Mouse (Mus musculus) lung, embryonic 16.5 days (tissue): ENCODE measurements around the gene Tep1. TPM values are rescaled to one million over a fixed set of nuclear protein-coding genes. Genes with fewer than 3 reads are reported as not detected.
A peak's percentile ranks its signal among the peaks of the same experiment; 100 is the strongest.

Source experiments
- ATAC-seq: fragments of 200-750 bp; cut with Nextera tagmentation; 2 replicates; pipeline ENCODE4 v1.8.0; 2017; ENCODE audit warnings: low read depth, mild to moderate bottlenecking, moderate library complexity
- H3K27ac ChIP-seq: fragments of 300-500 bp; sonication (generic); 2 replicates; pipeline ENCODE4 v1.5.1; 2014; ENCODE audit warnings: mild to moderate bottlenecking, control low read depth, low read length
- H3K27me3 ChIP-seq: fragments of 300-500 bp; sonication (generic); 2 replicates; pipeline ENCODE4 v1.6.1; 2014; ENCODE audit warnings: low read depth, low read length, mixed read lengths; ENCODE audit not compliant: control insufficient read depth, insufficient read depth
- H3K36me3 ChIP-seq: fragments of 300-500 bp; sonication (generic); 2 replicates; pipeline ENCODE4 v1.6.1; 2014; ENCODE audit warnings: low read length; ENCODE audit not compliant: control insufficient read depth, insufficient read depth
- H3K4me1 ChIP-seq: fragments of 300-500 bp; sonication (generic); replicated peaks from 2 replicates; pipeline ENCODE4 v1.6.1; 2014; ENCODE audit warnings: low read length, mixed read lengths; ENCODE audit not compliant: control insufficient read depth, insufficient read depth
- H3K4me2 ChIP-seq: fragments of 300-500 bp; sonication (generic); 2 replicates; pipeline ENCODE4 v1.6.1; 2014; ENCODE audit warnings: low read depth, low read length, control low read depth
- H3K4me3 ChIP-seq: fragments of 300-500 bp; sonication (generic); 2 replicates; pipeline ENCODE4 v1.5.1; 2014; ENCODE audit warnings: mild to moderate bottlenecking, low read length, control low read depth
- H3K9ac ChIP-seq: fragments of 300-500 bp; sonication (generic); 2 replicates; pipeline ENCODE4 v1.6.1; 2014; ENCODE audit warnings: low read length, control low read depth
- H3K9me3 ChIP-seq: fragments of 300-500 bp; sonication (generic); 2 replicates; pipeline ENCODE4 v1.6.1; 2016; ENCODE audit warnings: low read length; ENCODE audit not compliant: control insufficient read depth
- WGBS: fragments of 180-500 bp; shearing (Covaris S2); extraction: QIAGEN DNeasy Blood & Tissue Kit; methylation state at CpG from one replicate; pipeline ENCODE4 v1.1.7; 2014; 5-methylcytosine and 5-hydroxymethylcytosine counted together
- polyA plus RNA-seq: library from polyadenylated mRNA; unstranded; fragments of >200 nt; fragmentation: Nextera tagmentation; extraction: Ambion mirVana; gene quantifications from 2 replicates; pipeline ENCODE4 v1.2.1, GENCODE M21; 2015

The Tep1 gene
- polyA plus RNA-seq, 1 experiment from 2014 or later = 6.2 TPM

GRCm38 (mm10) chr14:50804683-50805082, 65.7 kb downstream of the Tep1 start:
- ATAC-seq = no peak
- H3K4me2 ChIP-seq = no peak overlapping the region
- no peak overlapping the region for H3K4me3 ChIP-seq
- no peaks in the 10 kb centered on the region for H3K36me3 ChIP-seq
- 58% methylated on average over 13 of the region's 13 CpGs for WGBS
- H3K9ac ChIP-seq = no peak overlapping the region
- H3K27me3 ChIP-seq = no peaks in the 10 kb centered on the region
- peaks cover 5% of the 10 kb centered on the region; the same call in 1 of the 2 replicates for H3K4me1 ChIP-seq
- H3K9me3 ChIP-seq = no peaks in the 10 kb centered on the region
- no peak overlapping the region for H3K27ac ChIP-seq

DNA sequence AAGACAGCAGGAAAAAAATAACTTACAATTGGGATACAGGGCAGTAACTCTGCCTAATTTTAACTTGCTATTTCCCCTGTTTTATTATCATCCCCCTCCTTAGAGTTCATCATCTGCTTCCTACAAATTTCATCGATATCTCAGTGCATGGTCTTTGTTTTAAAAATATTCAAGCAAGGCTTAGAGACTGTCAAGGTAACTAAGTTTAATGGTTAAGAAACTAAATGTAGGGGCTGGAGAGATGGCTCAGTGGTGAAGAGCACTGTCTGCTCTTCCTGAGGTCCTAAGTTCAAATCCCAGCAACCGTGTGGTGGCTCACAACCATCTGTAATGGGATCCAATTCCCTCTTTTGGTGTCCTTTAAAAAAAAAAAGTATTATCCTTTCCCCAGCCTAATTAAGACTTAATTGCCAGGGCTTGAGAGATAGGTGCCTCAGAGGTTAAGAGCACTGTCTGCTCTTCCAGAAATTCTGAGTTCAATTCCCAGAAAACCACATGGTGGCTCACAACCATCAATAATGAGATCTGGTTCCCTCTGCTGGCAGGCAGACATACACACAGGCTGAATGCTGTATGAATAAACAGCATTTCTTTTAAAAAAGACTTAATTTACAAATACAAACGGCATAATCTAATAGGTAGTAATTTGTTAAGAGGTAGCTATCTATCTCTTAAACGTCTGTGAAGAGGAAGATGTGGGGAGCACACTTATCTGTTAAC, 67.4 kb downstream of the Tep1 start:
- 53% methylated on average over 4 of the region's 4 CpGs for WGBS
- Histone ChIP-seq H3K4me2 (no peak overlapping the region), H3K27me3 (no peaks in the 10 kb centered on the region), H3K36me3 (no peaks in the 10 kb centered on the region), H3K4me3 (no peak overlapping the region), H3K9ac (no peak overlapping the region), H3K4me1 (0 out of 2 replicates have a peak, but pooled peaks cover 2% of the 10 kb centered on the region), H3K27ac (no peak overlapping the region), H3K9me3 (no peaks in the 10 kb centered on the region)
- no peak for ATAC-seq

- H3K27ac ChIP-seq = no peak overlapping the region
- H3K9ac ChIP-seq = no peak overlapping the region
- no peak overlapping the region for H3K4me2 ChIP-seq
- H3K27me3 ChIP-seq = no peaks in the 10 kb centered on the region
- no peak for ATAC-seq
- no peaks in the 10 kb centered on the region for H3K9me3 ChIP-seq
- H3K36me3 ChIP-seq = no peaks in the 10 kb centered on the region
- 0 out of 2 replicates have a peak, but pooled peaks cover 2% of the 10 kb centered on the region for H3K4me1 ChIP-seq
- 84% methylated on average over 6 of the region's 6 CpGs for WGBS
- no peak overlapping the region for H3K4me3 ChIP-seq
These were observed 67.9 kb downstream of the Tep1 start for GRCm38 (mm10) chr14:50802441-50802840.

DNA sequence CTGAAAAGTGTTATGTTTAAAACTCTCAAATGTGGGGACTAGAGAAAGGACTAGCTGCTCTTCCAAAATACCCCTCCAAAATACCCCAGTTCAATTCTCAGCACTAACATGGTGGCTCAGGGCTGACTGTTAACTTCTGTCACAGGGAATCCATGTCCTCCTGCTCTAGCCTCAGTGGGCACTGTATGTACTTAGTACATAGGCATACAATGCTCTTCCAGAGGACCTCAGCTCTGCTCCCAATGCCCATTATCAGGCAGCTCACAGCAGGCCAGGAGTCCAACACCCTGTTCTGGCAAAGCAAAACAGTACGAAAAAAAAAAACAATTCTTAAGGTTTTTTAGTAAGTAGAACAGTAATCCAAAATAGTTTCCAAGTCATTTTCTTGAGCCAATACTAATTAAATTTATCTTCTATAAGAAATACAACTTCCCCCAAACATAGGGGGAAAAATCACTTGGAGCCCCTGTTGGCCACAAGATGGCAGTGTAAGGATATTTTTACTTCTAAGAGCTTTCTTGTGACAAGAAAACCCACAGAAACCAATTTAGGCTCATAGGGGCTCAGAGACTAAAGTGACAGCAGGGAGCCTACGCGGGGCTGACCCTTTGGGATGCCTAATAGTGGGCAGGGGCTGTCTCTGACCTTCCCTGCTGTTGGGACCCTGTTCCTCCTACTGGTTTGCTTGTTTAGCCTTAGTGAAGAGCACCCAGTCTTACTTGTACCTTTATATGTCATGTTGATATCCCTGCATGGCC, 70.7 kb downstream of the Tep1 start:
- H3K4me1 ChIP-seq = no peaks in the 10 kb centered on the region
- peak overlapping the region; percentile 14; the same call in 1 of the 2 replicates for H3K4me2 ChIP-seq
- H3K27me3 ChIP-seq = no peaks in the 10 kb centered on the region
- H3K27ac ChIP-seq = no peak overlapping the region
- ATAC-seq = peak; percentile 36; the same call in 1 of the 2 replicates
- no peaks in the 10 kb centered on the region for H3K36me3 ChIP-seq
- H3K9ac ChIP-seq = no peak overlapping the region
- no peak overlapping the region for H3K4me3 ChIP-seq
- WGBS = 4% methylated on average over 3 of the region's 3 CpGs
- no peaks in the 10 kb centered on the region for H3K9me3 ChIP-seq

DNA sequence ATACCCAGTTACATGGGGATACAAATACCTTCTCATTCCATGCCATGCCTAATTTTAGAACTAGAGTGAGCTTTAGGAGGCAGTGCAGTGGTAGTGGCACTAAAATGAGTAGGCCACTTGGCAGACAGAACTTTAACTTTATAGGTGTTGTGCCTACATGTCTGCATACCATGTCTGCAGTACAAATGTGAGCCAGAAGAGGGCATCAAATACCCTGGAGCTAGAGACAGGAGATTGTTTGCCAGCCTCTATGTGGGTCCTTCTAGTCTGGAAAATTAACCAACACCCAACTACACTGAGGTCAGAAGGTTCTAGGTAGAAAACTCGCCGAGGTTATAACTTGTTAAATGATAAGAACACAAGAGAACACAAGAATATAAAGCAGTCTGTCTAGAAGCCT, 71.8 kb downstream of the Tep1 start:
- Histone ChIP-seq H3K36me3 (no peaks in the 10 kb centered on the region), H3K4me3 (no peak overlapping the region), H3K27me3 (no peaks in the 10 kb centered on the region), H3K4me1 (no peaks in the 10 kb centered on the region), H3K27ac (no peak overlapping the region), H3K4me2 (no peak overlapping the region), H3K9me3 (no peaks in the 10 kb centered on the region), H3K9ac (no peak overlapping the region)
- no peak for ATAC-seq
- 58% methylated on average over 2 of the region's 2 CpGs for WGBS

DNA sequence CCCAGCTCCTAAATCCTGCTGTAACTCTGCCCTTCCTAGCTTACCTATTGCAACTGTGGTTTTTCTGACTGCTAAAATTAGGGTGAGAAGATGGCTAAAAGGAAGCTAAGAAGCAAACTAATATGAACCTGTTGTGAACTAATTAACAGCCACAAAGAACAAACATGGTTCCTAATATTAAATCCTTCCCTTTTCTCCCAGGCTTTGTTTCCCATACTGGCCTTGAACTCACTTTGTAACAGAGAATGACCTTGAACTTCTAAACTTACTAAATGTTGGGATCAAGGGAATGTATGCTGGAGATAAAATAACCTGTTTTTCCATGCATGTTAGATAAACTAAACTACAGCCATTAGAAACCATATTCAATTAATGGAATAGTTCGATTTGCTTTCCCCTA, 73.9 kb downstream of the Tep1 start:
- Histone ChIP-seq H3K9me3 (no peaks in the 10 kb centered on the region), H3K4me2 (no peak overlapping the region), H3K9ac (no peak overlapping the region), H3K27ac (no peak overlapping the region), H3K4me3 (no peak overlapping the region), H3K27me3 (no peaks in the 10 kb centered on the region), H3K4me1 (no peaks in the 10 kb centered on the region), H3K36me3 (no peaks in the 10 kb centered on the region)
- WGBS = 78% methylated on average over 1 of the region's 1 CpGs
- no peak for ATAC-seq

- Histone ChIP-seq H3K9me3 (no peaks in the 10 kb centered on the region), H3K9ac (no peak overlapping the region), H3K4me1 (no peaks in the 10 kb centered on the region), H3K27ac (no peak overlapping the region), H3K27me3 (no peaks in the 10 kb centered on the region), H3K4me2 (no peak overlapping the region), H3K4me3 (no peak overlapping the region), H3K36me3 (no peaks in the 10 kb centered on the region)
- WGBS = 76% methylated on average over 4 of the region's 4 CpGs
- no peak for ATAC-seq
These were observed 74.4 kb downstream of the Tep1 start for GRCm38 (mm10) chr14:50795965-50796364.

DNA sequence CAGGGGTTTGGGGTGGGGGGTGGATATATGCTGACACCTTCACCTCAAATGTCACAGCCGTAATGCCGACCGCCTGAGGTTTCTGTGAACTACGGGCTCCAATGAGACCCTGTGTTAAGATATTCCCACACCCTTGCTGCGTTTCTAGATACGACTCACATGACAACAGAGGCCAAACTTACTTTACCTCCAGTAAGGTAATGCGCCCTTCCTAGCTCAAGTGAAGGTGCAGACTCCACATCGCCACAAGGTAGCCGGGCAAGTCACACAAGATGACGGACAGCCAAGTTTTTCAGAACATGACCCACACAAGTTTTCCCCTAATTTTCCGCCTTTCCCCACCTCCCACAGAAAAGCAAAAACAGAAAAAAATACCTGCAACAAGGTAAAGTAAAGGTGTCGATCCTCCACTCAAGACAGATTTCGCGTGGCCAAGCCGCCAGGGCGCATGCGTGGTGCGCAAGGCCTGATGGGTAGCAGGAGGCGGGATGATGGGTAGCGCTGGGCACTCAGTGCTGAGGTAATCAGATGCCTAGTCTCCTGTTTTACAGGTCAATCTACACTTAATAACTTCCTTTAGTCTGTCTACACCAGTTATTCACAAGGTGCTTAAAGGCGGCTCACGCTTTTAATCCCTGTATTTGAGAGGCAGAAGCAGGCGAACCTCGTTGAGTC, 75.0 kb downstream of the Tep1 start:
- Histone ChIP-seq H3K4me1 (no peaks in the 10 kb centered on the region), H3K27ac (no peak overlapping the region), H3K9me3 (no peaks in the 10 kb centered on the region), H3K4me2 (no peak overlapping the region), H3K27me3 (no peaks in the 10 kb centered on the region), H3K9ac (no peak overlapping the region), H3K4me3 (no peak overlapping the region), H3K36me3 (no peaks in the 10 kb centered on the region)
- WGBS = 90% methylated on average over 24 of the region's 24 CpGs
- ATAC-seq = no peak

DNA sequence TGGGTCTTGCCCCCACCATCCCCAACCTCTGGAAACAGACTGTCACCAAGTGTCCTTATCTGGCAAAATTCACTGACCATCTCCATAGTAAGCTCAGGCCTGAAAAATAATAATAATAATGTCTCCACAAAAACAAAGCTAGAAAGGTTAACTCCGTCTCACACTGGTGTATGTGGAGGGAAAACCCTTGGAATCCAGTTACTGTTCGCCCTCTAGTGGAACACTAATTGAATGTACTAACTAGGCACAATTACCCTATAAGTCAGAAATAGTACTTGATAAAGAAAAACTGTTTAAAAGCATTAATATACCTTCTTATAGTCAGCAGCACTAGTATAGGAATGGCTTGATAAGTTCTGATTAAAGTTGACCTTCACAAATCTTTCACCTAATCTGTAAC, 82.2 kb downstream of the Tep1 start:
- no peak overlapping the region for H3K9ac ChIP-seq
- H3K27ac ChIP-seq = no peak overlapping the region
- no peaks in the 10 kb centered on the region for H3K27me3 ChIP-seq
- no peak overlapping the region for H3K4me2 ChIP-seq
- WGBS = 7% methylated on average over 2 of the region's 2 CpGs
- H3K4me3 ChIP-seq = no peak overlapping the region
- H3K36me3 ChIP-seq = no peaks in the 10 kb centered on the region
- no peaks in the 10 kb centered on the region for H3K9me3 ChIP-seq
- H3K4me1 ChIP-seq = peaks cover 6% of the 10 kb centered on the region
- ATAC-seq = no peak
